Mouse (Mus musculus) liver, postnatal 0 days (tissue): Measurements from ENCODE around the gene Prss38. TPM values are rescaled to one million over a fixed set of nuclear protein-coding genes. Genes with fewer than 3 reads are reported as not detected.

Experiments used
- ATAC-seq: fragments of 200-750 bp; cut with Nextera tagmentation; 2 replicates; pipeline ENCODE4 v1.8.0; 2017; ENCODE audit warnings: mild to moderate bottlenecking, moderate library complexity
- DNase-seq: peaks from one replicate; pipeline ENCODE4 v3.0.0-alpha.2; 2016
- H3K27ac ChIP-seq: fragments of 300-500 bp; sonication (generic); 2 replicates; pipeline ENCODE4 v1.5.1; 2014; ENCODE audit warnings: antibody characterized with exemption, moderate library complexity, mild to moderate bottlenecking, low read depth
- H3K27me3 ChIP-seq: fragments of 300-500 bp; sonication (generic); 2 replicates; pipeline ENCODE4 v1.6.1; 2014; ENCODE audit warnings: low read length, control low read depth, mixed read lengths; ENCODE audit not compliant: insufficient read depth
- H3K36me3 ChIP-seq: fragments of 300-500 bp; sonication (generic); replicated peaks from 2 replicates; pipeline ENCODE4 v1.6.1; 2014; ENCODE audit warnings: mild to moderate bottlenecking, control low read depth, low read length, moderate library complexity, mixed read lengths; ENCODE audit not compliant: insufficient read depth
- H3K4me1 ChIP-seq: fragments of 300-500 bp; sonication (generic); 2 replicates; pipeline ENCODE4 v1.6.1; 2014; ENCODE audit warnings: antibody characterized with exemption, mild to moderate bottlenecking, control low read depth; ENCODE audit not compliant: insufficient read depth
- H3K4me2 ChIP-seq: fragments of 300-500 bp; sonication (generic); 2 replicates; pipeline ENCODE4 v1.6.1; 2014; ENCODE audit warnings: low read depth, mild to moderate bottlenecking, low read length, moderate library complexity, mixed read lengths
- H3K4me3 ChIP-seq: fragments of 300-500 bp; sonication (generic); 2 replicates; pipeline ENCODE4 v1.5.1; 2014; ENCODE audit warnings: low read depth, low read length
- H3K9ac ChIP-seq: fragments of 300-500 bp; sonication (generic); replicated peaks from 2 replicates; pipeline ENCODE4 v1.6.1; 2014; ENCODE audit warnings: mild to moderate bottlenecking, moderate library complexity
- H3K9me3 ChIP-seq: fragments of 300-500 bp; sonication (generic); 2 replicates; pipeline ENCODE4 v1.6.1; 2016; ENCODE audit warnings: mild to moderate bottlenecking, control low read depth, low read length, mixed read lengths
- CTCF ChIP-seq: sonication (generic); IDR thresholded peaks from 2 replicates; pipeline ENCODE4 v1.5.1; 2016; ENCODE audit warnings: antibody characterized with exemption, low read depth
- EP300 ChIP-seq: IDR thresholded peaks from 2 replicates; pipeline ENCODE4 v1.6.1; 2016; ENCODE audit warnings: antibody characterized with exemption, low read depth, mild to moderate bottlenecking
- WGBS: fragments of 180-500 bp; shearing (Covaris S2); extraction: QIAGEN DNeasy Blood & Tissue Kit; methylation state at CpG from one replicate; pipeline ENCODE4 v1.1.7; 2014; ENCODE audit not compliant: insufficient replicate concordance; 5-methylcytosine and 5-hydroxymethylcytosine counted together
- polyA plus RNA-seq: library from polyadenylated mRNA; unstranded; fragments of >200 nt; fragmentation: Nextera tagmentation; extraction: Ambion mirVana; gene quantifications from 2 replicates; pipeline ENCODE4 v1.2.1, GENCODE M21; 2015

Prss38 gene
- not detected in 2 replicates for polyA plus RNA-seq

- no peak for ATAC-seq
Observed at GRCm38 (mm10) chr11:59375475-59375874, at the start of gene Prss38. TSS of gene Prss38 (minus strand) at chr11:59375657.

GRCm38 (mm10) chr11:59423010-59423588 is 47.6 kb upstream of the Prss38 start:
- Histone ChIP-seq H3K27me3 (no peaks in the 10 kb centered on the region), H3K9ac (no peak overlapping the region), H3K9me3 (no peaks in the 10 kb centered on the region), H3K27ac (peak overlapping the region; percentile 45), H3K36me3 (0 out of 2 replicates have a peak, but pooled peaks cover 2% of the 10 kb centered on the region), H3K4me3 (no peak overlapping the region), H3K4me1 (peaks cover 20% of the 10 kb centered on the region), H3K4me2 (no peak overlapping the region)
- 58% methylated on average over 5 of the region's 5 CpGs for WGBS
- DNase-seq (peak; percentile 21), ATAC-seq (peak; percentile 82)
- no peak for TF ChIP-seq CTCF

More at GRCm38 (mm10) chr11:59375475-59375874, at the start of gene Prss38:
- Histone ChIP-seq H3K4me1 (no peaks in the 10 kb centered on the region), H3K9me3 (no peaks in the 10 kb centered on the region), H3K27ac (no peak within 1 kb of the TSS), H3K9ac (no peak within 1 kb of the TSS), H3K4me3 (no peak within 1 kb of the TSS), H3K27me3 (no peaks in the 10 kb centered on the region), H3K4me2 (no peak within 1 kb of the TSS), H3K36me3 (no peaks in the 10 kb centered on the region)
- TF ChIP-seq CTCF (peak; percentile 30), EP300 (no peak)
- WGBS: 74% methylated on average over 16 of the region's 16 CpGs
- DNase-seq: no peak

GRCm38 (mm10) chr11:59421967-59422366 is 46.5 kb upstream of the Prss38 start:
- H3K4me3 ChIP-seq: no peak overlapping the region
- no peak for TF ChIP-seq CTCF
- TF ChIP-seq EP300: no peak
- ATAC-seq: no peak
- no peak overlapping the region for H3K4me2 ChIP-seq
- H3K36me3 ChIP-seq: 0 out of 2 replicates have a peak, but pooled peaks cover 2% of the 10 kb centered on the region
- 44% methylated on average over 2 of the region's 2 CpGs for WGBS
- no peaks in the 10 kb centered on the region for H3K27me3 ChIP-seq
- H3K4me1 ChIP-seq: peaks cover 20% of the 10 kb centered on the region
- H3K9ac ChIP-seq: no peak overlapping the region
- H3K9me3 ChIP-seq: no peaks in the 10 kb centered on the region
- H3K27ac ChIP-seq: no peak overlapping the region
- DNase-seq: no peak

DNA sequence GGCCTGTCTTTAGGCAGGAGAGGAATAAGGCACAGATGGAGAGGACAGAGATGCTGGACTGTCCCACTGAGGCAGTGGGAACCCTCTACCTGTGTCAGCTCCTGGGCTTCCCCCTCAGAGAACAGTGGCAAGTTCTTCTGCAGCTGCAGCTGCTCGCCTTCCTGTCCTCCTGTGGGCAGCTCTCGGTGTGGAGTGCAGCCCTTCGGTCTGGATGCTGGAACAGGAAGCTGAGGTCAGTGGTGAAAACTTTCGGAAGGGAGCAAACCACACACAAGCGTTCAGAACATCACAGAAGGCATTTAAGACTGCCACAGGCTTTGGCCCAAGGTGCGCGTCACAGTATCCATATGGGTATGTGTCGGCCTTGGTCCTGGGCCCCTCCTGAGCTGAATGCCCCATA is 46.0 kb upstream of the Prss38 start:
- 0 out of 2 replicates have a peak, but pooled peaks cover 2% of the 10 kb centered on the region for H3K36me3 ChIP-seq
- H3K27ac ChIP-seq: peak overlapping the region; percentile 11; the same call in 1 of the 2 replicates
- 38% methylated on average over 8 of the region's 8 CpGs for WGBS
- no peaks in the 10 kb centered on the region for H3K27me3 ChIP-seq
- H3K4me1 ChIP-seq: peaks cover 20% of the 10 kb centered on the region
- DNase-seq (peak; percentile 30), ATAC-seq (no peak)
- H3K4me2 ChIP-seq: no peak overlapping the region
- TF ChIP-seq EP300: no peak
- no peak overlapping the region for H3K4me3 ChIP-seq
- no peaks in the 10 kb centered on the region for H3K9me3 ChIP-seq
- no peak overlapping the region for H3K9ac ChIP-seq

GRCm38 (mm10) chr11:59418708-59419107 is 43.3 kb upstream of the Prss38 start:
- no peak overlapping the region for H3K27ac ChIP-seq
- peaks cover 16% of the 10 kb centered on the region for H3K4me1 ChIP-seq
- TF ChIP-seq CTCF (no peak), EP300 (no peak)
- peak; percentile 2; the same call in 1 of the 2 replicates for ATAC-seq
- H3K27me3 ChIP-seq: no peaks in the 10 kb centered on the region
- peak; percentile 40 for DNase-seq
- H3K36me3 ChIP-seq: no peaks in the 10 kb centered on the region
- 35% methylated on average over 5 of the region's 5 CpGs for WGBS
- no peak overlapping the region for H3K9ac ChIP-seq
- H3K9me3 ChIP-seq: no peaks in the 10 kb centered on the region
- no peak overlapping the region for H3K4me3 ChIP-seq
- no peak overlapping the region for H3K4me2 ChIP-seq

GRCm38 (mm10) chr11:59412999-59413863 is 37.8 kb upstream of the Prss38 start:
- ATAC-seq (no peak), DNase-seq (no peak)
- 79% methylated on average over 13 of the region's 13 CpGs for WGBS
- Histone ChIP-seq H3K4me2 (no peak overlapping the region), H3K4me1 (peaks cover under 1% of the 10 kb centered on the region; the same call in 1 of the 2 replicates), H3K9ac (no peak overlapping the region), H3K36me3 (no peaks in the 10 kb centered on the region), H3K27me3 (no peaks in the 10 kb centered on the region), H3K27ac (no peak overlapping the region), H3K9me3 (no peaks in the 10 kb centered on the region), H3K4me3 (no peak overlapping the region)
- TF ChIP-seq CTCF (no peak), EP300 (no peak)
